Mouse (Mus musculus) megakaryocyte, embryonic 14.5 days (primary cell): ENCODE results near the gene Mreg. TPM values are rescaled to one million over a fixed set of nuclear protein-coding genes. Genes with fewer than 3 reads are reported as not detected.
"Not testable (repeated sequence)": the region's sequence is repeated elsewhere in the genome, so short reads cannot be mapped to it uniquely, and the experiment has no call there.

Source experiments
- H3K27me3 ChIP-seq: replicated peaks from 2 replicates; pipeline ENCODE3; 2012; ENCODE audit warnings: inconsistent platforms
- H3K36me3 ChIP-seq: replicated peaks from 2 replicates; pipeline ENCODE3; 2012; ENCODE audit warnings: low read length, inconsistent platforms, mixed read lengths
- H3K4me1 ChIP-seq: 2 replicates; pipeline ENCODE4 v1.6.1; 2012; ENCODE audit warnings: inconsistent platforms
- H3K4me3 ChIP-seq: replicated peaks from 2 replicates; pipeline ENCODE3; 2012; ENCODE audit warnings: moderate library complexity, mild to moderate bottlenecking, inconsistent platforms
- H3K9me3 ChIP-seq: 2 replicates; pipeline ENCODE4 v1.6.1; 2012; ENCODE audit warnings: inconsistent platforms
- FLI1 ChIP-seq: IDR thresholded peaks from 2 replicates; pipeline ENCODE4 v1.6.1; 2012; ENCODE audit warnings: low read length, inconsistent platforms, mixed read lengths
- GATA1 ChIP-seq: IDR thresholded peaks from 3 replicates; pipeline ENCODE4 v1.6.1; 2012; ENCODE audit warnings: mixed read lengths, low read length, inconsistent platforms, borderline replicate concordance
- polyA plus RNA-seq: library from polyadenylated mRNA; stranded (reverse); fragments of >175 nt; gene quantifications from 2 replicates; pipeline ENCODE4 v1.2.3, GENCODE M21; 2012; ENCODE audit warnings: low replicate concordance; ENCODE audit not compliant: insufficient read depth

Gene Mreg
- 0.26 TPM in 1 of 2 replicates, not detected in the other for polyA plus RNA-seq

DNA sequence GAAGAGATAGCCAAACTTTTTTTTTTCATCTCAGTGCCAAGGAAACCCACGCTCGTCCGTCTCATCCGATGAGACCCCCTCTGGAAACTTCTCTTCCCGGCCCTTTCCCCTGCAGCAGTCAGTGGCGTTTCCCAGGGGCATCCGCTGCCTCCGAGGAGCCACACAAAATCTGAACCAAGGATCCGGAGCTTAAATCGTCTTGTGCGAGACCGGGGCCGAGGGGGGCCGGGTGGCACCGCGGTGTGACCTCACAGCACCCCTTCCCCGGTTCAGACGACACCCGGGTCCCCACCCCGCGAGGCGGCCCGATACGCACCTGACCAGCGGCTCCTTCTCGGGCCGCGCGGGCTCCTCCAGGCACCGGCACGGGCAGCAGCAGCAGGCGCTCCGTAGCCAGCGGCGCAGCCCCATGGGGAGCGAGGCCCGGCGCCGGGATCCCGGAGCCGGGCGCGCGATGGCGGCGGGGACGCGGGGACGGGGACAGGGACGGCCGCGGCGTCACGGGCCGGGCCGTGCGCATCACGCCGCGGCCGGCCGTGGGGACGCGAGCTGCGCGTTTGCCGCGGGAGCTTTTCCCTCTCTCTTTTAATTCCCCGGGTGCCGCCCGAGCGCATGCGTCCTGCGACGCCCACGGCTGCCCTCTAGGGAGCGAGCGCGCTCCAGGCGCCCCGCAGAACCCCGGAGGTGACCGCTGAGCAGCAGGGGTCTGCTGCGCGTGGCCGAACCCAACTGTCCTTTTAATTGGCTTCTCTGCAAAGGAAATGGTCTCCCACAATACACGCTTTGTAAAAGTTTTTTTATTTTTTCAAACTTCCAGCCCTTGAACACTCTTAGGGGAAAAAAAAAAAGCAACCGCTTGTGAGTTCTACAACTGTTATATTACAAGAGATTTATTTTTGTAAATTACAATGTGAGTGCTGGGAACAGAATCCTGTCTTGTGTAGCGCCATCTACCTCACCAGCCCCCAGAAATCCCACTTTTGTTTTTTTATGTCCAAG is at the start of gene Mreg:
Mreg (minus strand) TSS at position 607 of the 999 bp plus-strand sequence.
- peaks cover 31% of the 10 kb centered on the region for H3K4me1 ChIP-seq
- TF ChIP-seq GATA1 (no peak), FLI1 (no peak)
- H3K4me3 ChIP-seq, result peak within 1 kb of the TSS; percentile 90
- H3K27me3 ChIP-seq, result peaks cover 49% of the 10 kb centered on the region
- H3K9me3 ChIP-seq, result peaks cover 3% of the 10 kb centered on the region; the same call in 1 of the 2 replicates
- no peaks in the 10 kb centered on the region for H3K36me3 ChIP-seq

DNA sequence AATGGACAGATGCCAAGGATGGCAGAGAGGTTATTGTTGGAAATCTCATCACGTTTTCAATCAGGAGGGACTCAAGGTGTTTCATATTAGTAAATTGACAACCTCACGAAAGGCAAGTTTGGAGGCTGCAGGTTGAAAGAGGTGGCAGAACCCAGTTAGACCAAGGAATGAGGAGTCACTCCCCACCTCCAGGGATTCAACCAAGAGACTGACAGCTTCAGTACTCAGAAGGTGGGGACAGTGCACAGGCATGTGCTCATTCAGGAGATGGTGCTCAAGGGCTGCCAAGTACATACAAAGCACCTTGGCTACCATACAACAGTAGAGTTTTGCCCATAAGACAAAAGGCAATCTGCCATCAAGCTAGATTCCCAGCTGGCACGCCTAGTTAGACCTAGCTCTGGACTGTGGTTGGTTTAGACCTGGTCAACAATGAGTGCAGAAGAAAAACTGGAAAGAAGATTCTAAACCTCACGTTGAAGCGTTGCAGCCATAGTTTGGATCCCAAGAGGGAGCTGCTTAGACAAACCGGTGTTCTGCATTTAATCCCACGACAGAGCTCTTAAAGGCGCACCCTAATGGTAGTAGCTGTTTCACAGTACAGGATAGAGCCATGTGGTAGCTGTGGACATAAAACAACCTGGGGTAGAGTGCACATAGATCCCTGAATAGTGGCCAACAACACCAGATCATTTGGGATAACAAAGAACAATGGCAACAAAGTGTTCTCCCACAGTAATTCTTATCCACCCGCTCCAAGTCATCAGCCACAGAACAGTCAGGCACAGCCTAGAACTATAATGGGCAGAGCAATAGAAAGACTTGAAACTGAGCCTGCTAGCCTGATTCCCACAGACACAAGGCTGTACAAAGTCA is 44.5 kb upstream of the Mreg start:
- H3K4me1 ChIP-seq, result peaks cover 75% of the 10 kb centered on the region
- no peaks in the 10 kb centered on the region for H3K27me3 ChIP-seq
- H3K4me3 ChIP-seq, result no peak overlapping the region
- TF ChIP-seq FLI1, result no peak
- no peak for TF ChIP-seq GATA1
- no peaks in the 10 kb centered on the region for H3K9me3 ChIP-seq
- no peaks in the 10 kb centered on the region for H3K36me3 ChIP-seq

DNA sequence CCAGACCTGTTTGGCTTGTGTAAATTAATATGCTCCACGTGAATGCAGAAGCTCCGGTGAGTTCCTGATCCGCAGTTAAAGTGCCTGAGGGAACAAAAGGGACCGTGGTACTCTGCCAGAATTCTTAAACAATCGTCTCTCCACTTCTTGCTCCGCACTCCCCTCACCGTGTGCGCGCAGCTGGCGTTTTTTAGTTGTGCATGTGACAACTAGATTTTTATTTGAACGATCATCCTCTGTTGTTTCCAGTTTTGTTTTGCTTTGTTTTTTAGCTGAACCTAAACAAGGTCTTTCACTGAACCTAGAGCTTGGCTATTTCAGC is 43.7 kb upstream of the Mreg start:
- Histone ChIP-seq H3K9me3 (no peaks in the 10 kb centered on the region), H3K4me1 (peaks cover 77% of the 10 kb centered on the region), H3K36me3 (no peaks in the 10 kb centered on the region), H3K4me3 (no peak overlapping the region), H3K27me3 (no peaks in the 10 kb centered on the region)
- TF ChIP-seq GATA1, result no peak
- TF ChIP-seq FLI1, result no peak

DNA sequence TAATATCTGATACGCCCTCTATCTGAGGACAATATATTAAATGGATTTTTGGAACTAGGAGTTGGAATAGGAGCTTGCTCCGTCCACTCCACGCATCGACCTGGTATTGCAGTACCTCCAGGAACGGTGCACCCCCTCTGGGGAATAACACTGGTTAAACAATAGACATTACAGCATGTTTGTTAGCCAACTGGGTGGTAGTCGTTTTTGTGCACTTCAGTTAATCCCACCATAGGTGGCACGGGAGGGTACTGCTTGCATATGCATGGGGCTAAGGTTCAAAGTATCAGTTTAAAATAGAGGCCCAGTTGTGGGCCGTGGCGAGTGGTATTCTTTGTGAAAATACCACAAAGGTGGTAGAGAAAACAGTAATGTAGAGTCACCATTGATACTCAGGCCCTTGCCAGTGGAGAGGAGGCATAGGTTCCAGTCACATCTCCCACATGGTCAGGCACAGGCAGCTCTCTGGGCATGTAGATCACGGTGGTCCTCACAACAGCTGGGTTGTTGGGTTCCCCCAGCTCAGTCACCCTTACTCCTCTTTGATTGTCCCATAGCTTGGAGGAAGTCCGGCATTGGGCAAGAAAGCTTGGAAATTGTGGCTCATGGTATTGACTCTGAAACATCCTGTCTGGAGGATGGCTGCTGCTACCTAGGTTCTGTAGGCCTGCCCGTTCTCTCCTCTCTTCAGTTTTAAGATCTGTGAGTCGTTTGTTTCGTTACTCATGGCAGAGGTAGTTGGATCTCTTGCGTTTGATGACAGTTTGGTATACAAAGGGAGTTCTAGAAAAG is 43.2 kb upstream of the Mreg start:
- H3K9me3 ChIP-seq, result no peaks in the 10 kb centered on the region
- H3K4me1 ChIP-seq, result peaks cover 77% of the 10 kb centered on the region
- no peaks in the 10 kb centered on the region for H3K27me3 ChIP-seq
- H3K36me3 ChIP-seq, result no peaks in the 10 kb centered on the region
- H3K4me3 ChIP-seq, result peak overlapping the region; percentile 87
- no peak for TF ChIP-seq GATA1
- TF ChIP-seq FLI1, result no peak

DNA sequence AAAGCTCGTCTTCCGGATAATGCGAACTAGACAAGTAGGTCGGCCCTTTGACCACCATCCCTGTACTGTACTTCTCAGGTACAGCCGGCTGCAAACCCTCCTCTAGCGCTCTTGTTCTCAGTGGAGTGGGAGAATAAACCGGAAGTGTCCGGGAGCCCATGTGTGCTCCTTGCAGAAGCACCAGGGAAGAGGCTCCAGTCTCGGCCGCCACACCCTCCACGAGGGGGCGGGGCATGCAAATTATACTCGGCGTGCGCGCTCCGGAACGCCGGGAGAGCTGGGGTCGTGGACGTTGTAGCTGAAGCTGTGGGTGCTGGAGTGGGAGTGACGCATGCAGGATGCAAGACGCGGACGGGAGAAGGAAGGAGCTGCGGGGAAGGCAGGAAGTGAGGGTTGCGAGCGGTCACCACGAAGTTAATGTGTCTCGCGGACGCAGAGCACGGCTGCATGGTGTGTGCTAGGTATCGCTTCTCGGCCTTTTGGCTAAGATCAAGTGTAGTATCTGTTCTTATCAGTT is 42.5 kb upstream of the Mreg start:
- TF ChIP-seq FLI1 (no peak), GATA1 (no peak)
- peaks cover 72% of the 10 kb centered on the region for H3K4me1 ChIP-seq

DNA sequence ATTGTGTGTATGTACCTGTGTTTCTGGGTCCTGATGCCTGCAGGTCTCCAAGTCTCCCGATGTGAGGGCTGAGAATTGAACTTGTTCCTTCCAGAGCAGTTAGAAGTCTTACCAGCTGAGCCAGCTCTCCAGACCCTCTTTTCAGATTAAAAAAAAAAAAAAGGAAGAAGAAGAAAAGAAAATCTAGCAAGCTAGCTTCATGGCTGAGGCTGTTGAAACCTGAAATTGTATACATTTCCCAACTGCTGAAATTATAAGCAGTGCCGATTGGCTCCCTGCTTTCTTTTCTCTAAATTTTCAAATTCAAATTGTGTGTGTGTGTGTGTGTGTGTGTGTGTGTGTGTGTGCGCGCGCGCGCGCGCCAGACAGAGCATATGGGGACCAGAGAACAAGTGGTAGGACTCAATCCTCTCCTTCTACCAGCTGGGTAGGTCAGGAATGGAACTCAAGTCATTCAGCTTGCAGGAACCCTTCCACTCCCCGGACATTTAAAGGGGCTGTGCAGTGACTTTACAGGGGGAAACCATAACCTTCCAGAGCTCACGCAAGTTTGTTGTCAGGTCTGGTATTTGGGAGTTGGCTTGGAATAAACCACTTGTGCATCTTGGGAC is 41.9 kb upstream of the Mreg start:
- H3K9me3 ChIP-seq, result no peaks in the 10 kb centered on the region
- H3K36me3 ChIP-seq, result no peaks in the 10 kb centered on the region
- H3K27me3 ChIP-seq, result no peaks in the 10 kb centered on the region
- peak overlapping the region; percentile 92 for H3K4me3 ChIP-seq
- peaks cover 66% of the 10 kb centered on the region for H3K4me1 ChIP-seq
- TF ChIP-seq FLI1, result no peak
- TF ChIP-seq GATA1, result no peak

More for the DNA sequence above, 42.5 kb upstream of the Mreg start:
- Histone ChIP-seq H3K4me3 (peak overlapping the region; percentile 92), H3K27me3 (no peaks in the 10 kb centered on the region), H3K9me3 (no peaks in the 10 kb centered on the region), H3K36me3 (no peaks in the 10 kb centered on the region)

DNA sequence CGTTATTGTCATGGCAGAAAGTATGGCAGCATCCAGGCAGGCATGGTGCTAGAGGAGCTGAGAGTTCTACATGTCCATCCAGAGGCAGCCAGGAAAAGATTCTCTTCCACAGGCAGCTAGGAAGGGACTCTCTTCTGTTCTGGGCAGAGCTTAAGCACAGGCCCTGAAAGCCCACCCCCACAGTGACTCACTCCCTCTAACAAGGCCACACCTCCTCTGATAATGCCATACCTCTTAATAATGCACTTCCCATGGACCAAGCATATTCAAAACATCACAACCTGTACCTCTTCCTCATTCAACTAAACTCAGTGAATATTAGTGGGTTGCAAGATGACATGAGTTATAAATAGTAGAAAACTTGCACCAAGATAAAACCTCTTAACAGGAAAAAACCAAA is 39.7 kb upstream of the Mreg start:
- no peaks in the 10 kb centered on the region for H3K36me3 ChIP-seq
- TF ChIP-seq FLI1, result no peak
- TF ChIP-seq GATA1, result no peak
- peak overlapping the region; percentile 1 for H3K4me3 ChIP-seq
- no peaks in the 10 kb centered on the region for H3K27me3 ChIP-seq
- H3K9me3 ChIP-seq, result no peaks in the 10 kb centered on the region
- H3K4me1 ChIP-seq, result peaks cover 45% of the 10 kb centered on the region

DNA sequence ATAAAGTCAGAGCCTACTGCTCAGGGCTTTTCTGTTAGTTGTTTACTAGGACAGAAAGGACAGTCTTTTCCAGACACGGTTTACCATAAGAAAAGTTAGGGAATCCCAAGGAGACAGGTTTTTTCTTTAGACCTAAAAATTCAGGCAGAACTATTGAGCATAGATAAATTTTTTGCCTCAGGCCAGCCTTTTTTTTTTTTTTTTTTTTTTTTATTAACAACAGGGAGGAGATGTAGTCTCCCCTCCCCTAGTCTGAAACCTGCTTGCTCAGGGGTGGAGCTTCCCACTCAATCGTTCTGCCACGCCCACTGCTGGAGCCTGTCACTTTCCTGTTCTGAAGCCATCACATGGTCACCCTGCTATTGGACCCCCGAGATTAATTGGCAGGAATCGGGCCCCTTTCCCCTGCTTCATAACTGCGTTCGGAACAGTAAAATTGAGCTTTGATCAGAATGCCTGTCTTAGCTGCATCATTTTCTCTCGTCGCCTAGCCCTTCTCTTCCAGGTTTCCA is 36.2 kb upstream of the Mreg start:
- peaks cover 32% of the 10 kb centered on the region for H3K4me1 ChIP-seq
- H3K36me3 ChIP-seq, H3K4me3 ChIP-seq, H3K27me3 ChIP-seq, H3K9me3 ChIP-seq: not testable (repeated sequence)
